Mouse (Mus musculus) kidney, adult 2 months (tissue): ENCODE measurements at regions not wholly inside any gene's neighbourhood (a gene's known extent, or its start where the extent isn't known, plus 50 kb on each side); places are given as distances from the start of the nearest gene placed in this dataset.

Experiments used
- CTCF ChIP-seq: fragments of 200-500 bp; conservative IDR thresholded peaks from 2 replicates; pipeline ENCODE4 v1.5.1; 2011; ENCODE audit warnings: low read depth, mild to moderate bottlenecking, control low read depth, low read length, moderate library complexity, mixed read lengths; ENCODE audit not compliant: insufficient read depth, insufficient read length
- POLR2A ChIP-seq: fragments of 200-500 bp; IDR thresholded peaks from one replicate; pipeline ENCODE4 v1.6.1; 2011; ENCODE audit warnings: low read depth, low read length, control low read depth

DNA sequence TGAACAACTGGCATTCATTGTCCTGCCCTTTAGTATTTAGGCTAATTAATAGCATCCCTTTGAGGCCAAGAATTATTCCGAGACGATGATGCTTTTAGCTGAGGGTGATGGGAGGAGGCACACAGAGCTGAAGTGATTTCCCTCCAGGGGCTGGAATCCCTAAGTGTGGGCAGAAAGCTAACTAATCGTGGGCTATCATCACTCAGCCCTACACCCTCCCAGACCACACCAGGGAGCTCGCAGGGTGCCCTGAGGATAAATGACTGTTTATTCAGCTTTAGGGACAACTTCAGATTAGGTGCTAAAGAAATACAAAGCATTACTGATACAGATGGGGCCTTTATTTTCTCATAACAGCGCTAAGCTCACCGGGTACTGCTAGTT is 164.7 kb downstream of the Npr3 start:
- TF ChIP-seq POLR2A (no peak), CTCF (no peak)
